Mouse (Mus musculus) E14TG2a.4 (cell line): ENCODE measurements around the gene Hpgd.

Source experiments
- CTCF ChIP-seq: conservative IDR thresholded peaks from 2 replicates; pipeline ENCODE4 v1.5.1; 2014; ENCODE audit warnings: low read length
- NANOG ChIP-seq: IDR thresholded peaks from 2 replicates; pipeline ENCODE4 v1.6.1; 2014; ENCODE audit warnings: borderline replicate concordance, low read length, mixed read lengths

- TF ChIP-seq CTCF (no peak), NANOG (no peak)
Measured at GRCm38 (mm10) chr8:56283936-56284335, 10.4 kb upstream of the Hpgd start.
